Mouse (Mus musculus) kidney, postnatal 0 days (tissue): ENCODE measurements at regions not wholly inside any gene's neighbourhood (a gene's known extent, or its start where the extent isn't known, plus 50 kb on each side); places are given as distances from the start of the nearest gene placed in this dataset.

ENCODE experiments used
- ATAC-seq: fragments of 200-750 bp; cut with Nextera tagmentation; replicated peaks from 2 replicates; pipeline ENCODE4 v1.8.0; 2017; ENCODE audit warnings: low read depth, moderate number of reproducible peaks, moderate TSS enrichment, moderate library complexity; ENCODE audit not compliant: low FRiP score
- DNase-seq: peaks from one replicate; pipeline ENCODE4 v3.0.0-alpha.2; 2016; ENCODE audit warnings: low spot score
- H3K27ac ChIP-seq: fragments of 300-500 bp; sonication (generic); 2 replicates; pipeline ENCODE4 v1.5.1; 2014; ENCODE audit warnings: mild to moderate bottlenecking
- H3K27me3 ChIP-seq: fragments of 300-500 bp; sonication (generic); 2 replicates; pipeline ENCODE4 v1.6.1; 2014; ENCODE audit warnings: low read length, mixed read lengths; ENCODE audit not compliant: insufficient read depth
- H3K36me3 ChIP-seq: fragments of 300-500 bp; sonication (generic); 2 replicates; pipeline ENCODE4 v1.6.1; 2014; ENCODE audit warnings: low read length, mixed read lengths; ENCODE audit not compliant: insufficient read depth
- H3K4me1 ChIP-seq: fragments of 300-500 bp; sonication (generic); replicated peaks from 2 replicates; pipeline ENCODE4 v1.6.1; 2014; ENCODE audit warnings: antibody characterized with exemption, low read length, mixed read lengths; ENCODE audit not compliant: insufficient read depth
- H3K4me2 ChIP-seq: fragments of 300-500 bp; sonication (generic); 2 replicates; pipeline ENCODE4 v1.6.1; 2014; ENCODE audit warnings: mild to moderate bottlenecking, low read length, moderate library complexity, mixed read lengths
- H3K4me3 ChIP-seq: fragments of 300-500 bp; sonication (generic); replicated peaks from 2 replicates; pipeline ENCODE4 v1.5.1; 2014; ENCODE audit warnings: low read depth, low read length
- H3K9ac ChIP-seq: fragments of 300-500 bp; sonication (generic); 2 replicates; pipeline ENCODE4 v1.6.1; 2014; ENCODE audit warnings: low read depth, low read length
- H3K9me3 ChIP-seq: fragments of 300-500 bp; sonication (generic); replicated peaks from 2 replicates; pipeline ENCODE4 v1.6.1; 2016; ENCODE audit warnings: low read length, inconsistent platforms, mixed read lengths
- CTCF ChIP-seq: IDR thresholded peaks from 2 replicates; pipeline ENCODE4 v1.5.1; 2016; ENCODE audit warnings: antibody characterized with exemption, low read depth, mild to moderate bottlenecking, moderate library complexity
- WGBS: fragments of 180-500 bp; shearing (Covaris S2); extraction: QIAGEN DNeasy Blood & Tissue Kit; methylation state at CpG from one replicate; pipeline ENCODE4 v1.1.7; 2014; 5-methylcytosine and 5-hydroxymethylcytosine counted together

DNA sequence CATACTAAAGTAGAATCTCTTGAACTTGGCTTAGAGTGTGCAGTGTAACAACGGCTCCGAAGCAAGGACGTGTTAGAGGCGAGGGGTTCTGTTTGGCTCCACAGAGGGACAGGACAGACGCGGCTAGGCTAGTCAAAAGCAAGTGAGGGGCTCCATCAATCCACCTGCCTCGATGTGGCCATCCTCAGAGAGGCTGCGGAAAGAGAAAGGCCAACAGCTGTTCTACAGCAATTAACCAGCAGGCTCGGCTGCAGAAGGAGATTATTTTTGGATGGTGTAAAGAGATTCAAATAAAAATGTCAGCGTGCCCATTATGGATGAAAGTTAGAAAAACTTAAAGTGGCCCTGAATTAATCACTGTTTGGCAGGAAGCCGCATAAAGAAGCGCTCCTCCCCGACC lies 221.0 kb upstream of the Irx5 start:
- Histone ChIP-seq H3K9ac (no peak overlapping the region), H3K4me3 (no peak overlapping the region), H3K4me2 (no peak overlapping the region), H3K27me3 (0 out of 2 replicates have a peak, but pooled peaks cover 5% of the 10 kb centered on the region), H3K27ac (no peak overlapping the region), H3K9me3 (no peaks in the 10 kb centered on the region), H3K4me1 (no peaks in the 10 kb centered on the region), H3K36me3 (no peaks in the 10 kb centered on the region)
- no peak for TF ChIP-seq CTCF
- ATAC-seq (no peak), DNase-seq (peak; percentile 48)
- 9% methylated on average over 13 of the region's 13 CpGs for WGBS

DNA sequence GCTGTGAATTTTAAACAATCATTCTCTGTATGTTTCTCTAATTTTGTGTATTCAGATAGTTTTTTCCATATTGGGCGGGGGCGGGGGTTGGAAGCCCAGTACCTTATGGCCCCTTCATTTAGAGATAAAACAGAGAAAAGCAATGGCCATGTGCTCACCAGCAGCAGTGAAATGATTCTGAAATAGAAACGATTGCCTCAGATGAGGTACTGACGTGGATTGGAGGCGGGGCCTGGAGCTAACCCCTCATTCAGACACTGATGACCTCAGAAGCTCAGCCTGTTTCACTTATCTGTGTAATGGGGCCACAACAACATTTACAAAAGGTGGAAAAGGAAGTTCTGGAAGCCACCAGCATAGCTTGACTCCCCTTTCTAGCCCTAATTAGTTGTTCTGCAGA lies 223.0 kb upstream of the Irx5 start:
- Histone ChIP-seq H3K36me3 (no peaks in the 10 kb centered on the region), H3K27me3 (0 out of 2 replicates have a peak, but pooled peaks cover 5% of the 10 kb centered on the region), H3K9me3 (no peaks in the 10 kb centered on the region), H3K4me3 (no peak overlapping the region), H3K9ac (no peak overlapping the region), H3K27ac (no peak overlapping the region), H3K4me1 (no peaks in the 10 kb centered on the region), H3K4me2 (no peak overlapping the region)
- DNase-seq (no peak), ATAC-seq (no peak)
- TF ChIP-seq CTCF, result no peak
- WGBS, result 49% methylated on average over 5 of the region's 5 CpGs

- WGBS, result 26% methylated on average over 24 of the region's 24 CpGs
- Histone ChIP-seq H3K27me3 (0 out of 2 replicates have a peak, but pooled peaks cover 9% of the 10 kb centered on the region), H3K4me1 (no peaks in the 10 kb centered on the region), H3K9ac (no peak overlapping the region), H3K36me3 (no peaks in the 10 kb centered on the region), H3K4me3 (no peak overlapping the region), H3K27ac (no peak overlapping the region), H3K4me2 (no peak overlapping the region), H3K9me3 (no peaks in the 10 kb centered on the region)
- peak; percentile 62 for DNase-seq
- no peak for ATAC-seq
- no peak for TF ChIP-seq CTCF
Observed at GRCm38 (mm10) chr8:92133484-92134406, 223.7 kb upstream of the Irx5 start.

GRCm38 (mm10) chr8:92132949-92133348 lies 224.5 kb upstream of the Irx5 start:
- Histone ChIP-seq H3K9ac (no peak overlapping the region), H3K27ac (no peak overlapping the region), H3K27me3 (0 out of 2 replicates have a peak, but pooled peaks cover 9% of the 10 kb centered on the region), H3K9me3 (no peaks in the 10 kb centered on the region), H3K36me3 (no peaks in the 10 kb centered on the region), H3K4me3 (no peak overlapping the region), H3K4me2 (no peak overlapping the region), H3K4me1 (no peaks in the 10 kb centered on the region)
- DNase-seq, result no peak
- WGBS, result 52% methylated on average over 4 of the region's 4 CpGs
- no peak for TF ChIP-seq CTCF
- ATAC-seq, result no peak

- no peaks in the 10 kb centered on the region for H3K9me3 ChIP-seq
- no peak overlapping the region for H3K27ac ChIP-seq
- no peak for TF ChIP-seq CTCF
- 65% methylated on average over 5 of the region's 5 CpGs for WGBS
- ATAC-seq (no peak), DNase-seq (no peak)
- no peaks in the 10 kb centered on the region for H3K4me1 ChIP-seq
- 0 out of 2 replicates have a peak, but pooled peaks cover 9% of the 10 kb centered on the region for H3K27me3 ChIP-seq
- H3K36me3 ChIP-seq, result no peaks in the 10 kb centered on the region
- H3K4me3 ChIP-seq, result no peak overlapping the region
- no peak overlapping the region for H3K4me2 ChIP-seq
- no peak overlapping the region for H3K9ac ChIP-seq
Observed at GRCm38 (mm10) chr8:92132526-92132925, 224.9 kb upstream of the Irx5 start.

DNA sequence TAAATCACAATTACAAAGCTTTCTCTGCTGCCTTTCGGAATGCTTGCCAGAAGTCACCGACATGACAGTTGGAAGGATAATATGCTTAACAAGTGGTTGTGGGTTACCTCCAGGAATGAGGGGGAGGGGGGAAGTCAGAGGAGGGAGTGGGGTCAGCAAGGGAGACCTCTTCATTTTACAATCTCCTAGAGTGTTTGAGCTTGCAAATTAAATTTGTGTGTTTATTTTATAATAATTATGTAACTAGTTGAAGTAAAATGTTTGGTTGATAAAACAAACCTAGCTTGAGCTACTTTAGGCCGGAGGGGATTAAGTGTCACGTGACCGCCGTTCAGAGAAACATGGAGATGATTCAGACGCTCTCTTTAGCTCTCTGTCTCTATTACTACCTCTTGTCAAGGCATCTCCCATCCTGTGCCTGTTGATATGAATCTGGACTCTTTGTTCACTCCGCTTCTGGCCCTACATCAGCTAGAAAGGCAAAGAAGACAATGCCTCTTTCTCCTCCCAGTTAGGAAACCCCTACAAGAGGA lies 227.3 kb upstream of the Irx5 start:
- DNase-seq, result no peak
- Histone ChIP-seq H3K9ac (no peak overlapping the region), H3K9me3 (no peaks in the 10 kb centered on the region), H3K27ac (no peak overlapping the region), H3K27me3 (0 out of 2 replicates have a peak, but pooled peaks cover 9% of the 10 kb centered on the region), H3K4me2 (no peak overlapping the region), H3K4me1 (no peaks in the 10 kb centered on the region), H3K36me3 (no peaks in the 10 kb centered on the region), H3K4me3 (no peak overlapping the region)
- 35% methylated on average over 8 of the region's 8 CpGs for WGBS
- TF ChIP-seq CTCF, result no peak
- no peak for ATAC-seq
